ENCODE assay signal across 1 mouse cellular context in genomic region chr12:103962337-103962736, GRCm38 (mm10).
TF ChIP-seq lines count a peak whose summit lies in the region.

No protein-coding gene starts in this region.

TF ChIP-seq in myocyte, 11 proteins besides CTCF, POLR2A, EP300 and RAD21:
- TF ChIP-seq USF1 (IDR thresholded peaks at IDR 0.05; ENCODE audit: low read depth) (no peak), CEBPB (IDR thresholded peaks at IDR 0.05; ENCODE audit: insufficient read depth, poor library complexity, severe bottlenecking) (peak; percentile 72; the same call in 1 of the 2 replicates)
